Mouse (Mus musculus) midbrain, embryonic 12.5 days (tissue): ENCODE results near the gene Zfp978. TPM values are rescaled to one million over a fixed set of nuclear protein-coding genes. Genes with fewer than 3 reads are reported as not detected.
"Not testable (repeated sequence)": the region's sequence is repeated elsewhere in the genome, so short reads cannot be mapped to it uniquely, and the experiment has no call there.

ENCODE experiments used
- ATAC-seq: fragments of 200-750 bp; cut with Nextera tagmentation; 2 replicates; pipeline ENCODE4 v1.8.0; 2017; ENCODE audit warnings: low read depth, moderate TSS enrichment, moderate library complexity; ENCODE audit not compliant: low FRiP score
- H3K27ac ChIP-seq: fragments of 300-500 bp; sonication (generic); replicated peaks from 2 replicates; pipeline ENCODE4 v1.5.1; 2016; ENCODE audit warnings: mild to moderate bottlenecking
- H3K27me3 ChIP-seq: fragments of 300-500 bp; sonication (generic); 2 replicates; pipeline ENCODE4 v1.6.1; 2016; ENCODE audit warnings: mild to moderate bottlenecking
- H3K36me3 ChIP-seq: fragments of 300-500 bp; sonication (generic); 2 replicates; pipeline ENCODE4 v1.6.1; 2016
- H3K4me1 ChIP-seq: fragments of 300-500 bp; sonication (generic); 2 replicates; pipeline ENCODE4 v1.6.1; 2016
- H3K4me2 ChIP-seq: fragments of 300-500 bp; sonication (generic); replicated peaks from 2 replicates; pipeline ENCODE4 v1.6.1; 2016; ENCODE audit warnings: mild to moderate bottlenecking, moderate library complexity
- H3K4me3 ChIP-seq: fragments of 300-500 bp; sonication (generic); 2 replicates; pipeline ENCODE4 v1.5.1; 2016; ENCODE audit warnings: mild to moderate bottlenecking
- H3K9ac ChIP-seq: fragments of 300-500 bp; sonication (generic); replicated peaks from 2 replicates; pipeline ENCODE4 v1.6.1; 2016; ENCODE audit warnings: mild to moderate bottlenecking, moderate library complexity
- H3K9me3 ChIP-seq: fragments of 300-500 bp; sonication (generic); 2 replicates; pipeline ENCODE4 v1.6.1; 2016; ENCODE audit warnings: mild to moderate bottlenecking
- WGBS: fragments of 180-500 bp; shearing (Covaris S2); methylation state at CpG from one replicate; pipeline ENCODE4 v1.1.7; 2016; 5-methylcytosine and 5-hydroxymethylcytosine counted together
- polyA plus RNA-seq: library from polyadenylated mRNA; unstranded; fragments of >200 nt; fragmentation: Nextera tagmentation; extraction: Ambion mirVana; gene quantifications from 2 replicates; pipeline ENCODE4 v1.2.1, GENCODE M21; 2016

Zfp978 gene
- not detected in 2 replicates for polyA plus RNA-seq

- not testable (repeated sequence) for H3K9ac ChIP-seq, H3K27me3 ChIP-seq, H3K36me3 ChIP-seq, ATAC-seq, H3K27ac ChIP-seq, H3K4me2 ChIP-seq, H3K4me3 ChIP-seq, H3K9me3 ChIP-seq, H3K4me1 ChIP-seq
- no CpG with 5 or more reads among the region's 6 CpGs for WGBS
Measured at GRCm38 (mm10) chr4:147361003-147361402, at the start of gene Zfp978. TSS of gene Zfp978 (plus strand) at chr4:147361303.

GRCm38 (mm10) chr4:147335036-147335690 is 25.9 kb upstream of the Zfp978 start:
- H3K4me3 ChIP-seq, H3K36me3 ChIP-seq, H3K27ac ChIP-seq, H3K9ac ChIP-seq, H3K4me2 ChIP-seq, H3K27me3 ChIP-seq, H3K4me1 ChIP-seq: not testable (repeated sequence)
- H3K9me3 ChIP-seq = peaks cover 55% of the 10 kb centered on the region
- ATAC-seq = peak; percentile 58
- 92% methylated on average over 2 of the region's 2 CpGs for WGBS

- H3K27ac ChIP-seq, H3K9ac ChIP-seq, H3K4me3 ChIP-seq, H3K27me3 ChIP-seq, H3K4me2 ChIP-seq, H3K36me3 ChIP-seq, H3K4me1 ChIP-seq: not testable (repeated sequence)
- peak; percentile 52; the same call in 1 of the 2 replicates for ATAC-seq
- H3K9me3 ChIP-seq = peaks cover 60% of the 10 kb centered on the region
- 21% methylated on average over 1 of the region's 1 CpGs for WGBS
Measured at GRCm38 (mm10) chr4:147335691-147336367, 25.3 kb upstream of the Zfp978 start.

- not testable (repeated sequence) for H3K9ac ChIP-seq, H3K36me3 ChIP-seq, H3K4me1 ChIP-seq, H3K4me2 ChIP-seq, H3K27me3 ChIP-seq, H3K4me3 ChIP-seq, H3K27ac ChIP-seq
- H3K9me3 ChIP-seq = peaks cover 62% of the 10 kb centered on the region
- ATAC-seq = peak; percentile 64; the same call in 1 of the 2 replicates
- 65% methylated on average over 6 of the region's 6 CpGs for WGBS
Measured at GRCm38 (mm10) chr4:147336368-147337195, 24.5 kb upstream of the Zfp978 start.

- H3K27me3 ChIP-seq = not testable (repeated sequence)
Measured at GRCm38 (mm10) chr4:147337520-147337919, 23.6 kb upstream of the Zfp978 start.

GRCm38 (mm10) chr4:147338032-147338610 is 23.0 kb upstream of the Zfp978 start:
- ATAC-seq = 0 out of 2 replicates have a peak, but pooled peaks have one; percentile 58
- Histone ChIP-seq H3K27ac (no peak overlapping the region), H3K4me2 (no peak overlapping the region), H3K9me3 (peaks cover 62% of the 10 kb centered on the region), H3K4me1 (no peaks in the 10 kb centered on the region), H3K36me3 (no peaks in the 10 kb centered on the region), H3K27me3 (no peaks in the 10 kb centered on the region), H3K9ac (no peak overlapping the region), H3K4me3 (no peak overlapping the region)
- 68% methylated on average over 5 of the region's 5 CpGs for WGBS

More at GRCm38 (mm10) chr4:147337520-147337919, 23.6 kb upstream of the Zfp978 start:
- 89% methylated on average over 2 of the region's 2 CpGs for WGBS
- H3K4me2 ChIP-seq, ATAC-seq, H3K4me3 ChIP-seq, H3K36me3 ChIP-seq, H3K27ac ChIP-seq, H3K4me1 ChIP-seq, H3K9ac ChIP-seq: not testable (repeated sequence)
- peaks cover 62% of the 10 kb centered on the region for H3K9me3 ChIP-seq

- not testable (repeated sequence) for H3K27me3 ChIP-seq, H3K4me1 ChIP-seq, H3K4me2 ChIP-seq, H3K27ac ChIP-seq, H3K9ac ChIP-seq, H3K4me3 ChIP-seq, H3K36me3 ChIP-seq, ATAC-seq
- peaks cover 68% of the 10 kb centered on the region for H3K9me3 ChIP-seq
- WGBS = 84% methylated on average over 3 of the region's 3 CpGs
Measured at GRCm38 (mm10) chr4:147338706-147339105, 22.4 kb upstream of the Zfp978 start.

- H3K4me1 ChIP-seq, H3K4me2 ChIP-seq, H3K27ac ChIP-seq, H3K4me3 ChIP-seq, H3K9ac ChIP-seq, H3K36me3 ChIP-seq, ATAC-seq, H3K27me3 ChIP-seq: not testable (repeated sequence)
- H3K9me3 ChIP-seq = peaks cover 66% of the 10 kb centered on the region
- 69% methylated on average over 7 of the region's 7 CpGs for WGBS
Measured at GRCm38 (mm10) chr4:147339601-147340219, 21.4 kb upstream of the Zfp978 start.

- H3K27ac ChIP-seq, H3K36me3 ChIP-seq, H3K4me3 ChIP-seq, H3K9ac ChIP-seq, ATAC-seq, H3K4me2 ChIP-seq, H3K4me1 ChIP-seq, H3K27me3 ChIP-seq: not testable (repeated sequence)
- H3K9me3 ChIP-seq = peaks cover 65% of the 10 kb centered on the region
- 67% methylated on average over 3 of the region's 3 CpGs for WGBS
Measured at GRCm38 (mm10) chr4:147340236-147340635, 20.9 kb upstream of the Zfp978 start.

- H3K4me3 ChIP-seq, H3K4me2 ChIP-seq, H3K27ac ChIP-seq, ATAC-seq, H3K4me1 ChIP-seq, H3K27me3 ChIP-seq, H3K9ac ChIP-seq, H3K36me3 ChIP-seq: not testable (repeated sequence)
- WGBS = 87% methylated on average over 3 of the region's 3 CpGs
- H3K9me3 ChIP-seq = peaks cover 61% of the 10 kb centered on the region
Measured at GRCm38 (mm10) chr4:147340876-147341275, 20.2 kb upstream of the Zfp978 start.

- H3K4me3 ChIP-seq, H3K4me1 ChIP-seq, H3K27ac ChIP-seq, H3K36me3 ChIP-seq, H3K27me3 ChIP-seq, H3K4me2 ChIP-seq, H3K9ac ChIP-seq: not testable (repeated sequence)
- 72% methylated on average over 6 of the region's 6 CpGs for WGBS
- H3K9me3 ChIP-seq = peaks cover 52% of the 10 kb centered on the region
- peak; percentile 91 for ATAC-seq
Measured at GRCm38 (mm10) chr4:147343042-147343908, 17.8 kb upstream of the Zfp978 start.
